Mouse (Mus musculus): Measurements from ENCODE around the gene Reep6. TPM values are rescaled to one million over a fixed set of nuclear protein-coding genes. Genes with fewer than 3 reads are reported as not detected.
"Not testable (repeated sequence)": the region's sequence is repeated elsewhere in the genome, so short reads cannot be mapped to it uniquely, and the experiment has no call there.

Reep6 gene
- polyA plus RNA-seq, 1 experiment from 2014 or later = 4.5 TPM

DNA sequence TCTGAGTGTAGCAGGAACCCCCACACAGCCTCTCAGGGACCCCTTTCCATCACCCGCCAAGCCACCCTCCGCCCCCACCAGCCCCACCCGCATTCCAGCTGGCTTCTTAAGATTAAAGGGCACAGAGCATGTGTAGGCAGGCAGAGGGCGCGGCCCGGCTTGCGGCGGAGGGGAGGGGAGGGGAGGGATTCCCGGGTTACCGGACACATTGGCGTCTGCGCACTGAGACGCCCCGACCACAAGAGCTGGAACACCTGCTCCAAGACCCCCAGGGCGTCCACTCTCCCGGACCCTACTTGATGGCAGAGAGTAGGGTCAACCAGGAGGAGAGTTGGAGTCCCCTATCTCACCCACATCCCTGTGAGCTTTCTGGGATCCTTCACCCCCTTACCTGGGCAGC lies 15.4 kb downstream of the Reep6 start:
- Histone ChIP-seq H3K27me3 (ENCODE audit: control insufficient read depth, insufficient read depth, low read length) (peaks cover 94% of the 10 kb centered on the region), H3K4me2 (ENCODE audit: low read depth, low read length) (peak overlapping the region; percentile 19), H3K4me3 (ENCODE audit: low read depth, low read length) (peak overlapping the region; percentile 14; the same call in 1 of the 2 replicates), H3K36me3 (replicated peaks; ENCODE audit: control insufficient read depth, insufficient read depth, low read depth, low read length) (no peaks in the 10 kb centered on the region), H3K27ac (replicated peaks; ENCODE audit: low read depth, low read length) (no peak overlapping the region), H3K9ac (replicated peaks; ENCODE audit: low read length) (no peak overlapping the region), H3K9me3 (replicated peaks; ENCODE audit: control insufficient read depth, low read length) (no peaks in the 10 kb centered on the region), H3K4me1 (ENCODE audit: control insufficient read depth, insufficient read depth, low read length) (peaks cover 6% of the 10 kb centered on the region)
- DNase-seq (ENCODE audit: low spot score) = no peak
- 1% methylated on average over 15 of the region's 16 CpGs for WGBS
- no peak for ATAC-seq (replicated peaks; ENCODE audit: insufficient number of reproducible peaks, low FRiP score, low TSS enrichment, low read depth)

DNA sequence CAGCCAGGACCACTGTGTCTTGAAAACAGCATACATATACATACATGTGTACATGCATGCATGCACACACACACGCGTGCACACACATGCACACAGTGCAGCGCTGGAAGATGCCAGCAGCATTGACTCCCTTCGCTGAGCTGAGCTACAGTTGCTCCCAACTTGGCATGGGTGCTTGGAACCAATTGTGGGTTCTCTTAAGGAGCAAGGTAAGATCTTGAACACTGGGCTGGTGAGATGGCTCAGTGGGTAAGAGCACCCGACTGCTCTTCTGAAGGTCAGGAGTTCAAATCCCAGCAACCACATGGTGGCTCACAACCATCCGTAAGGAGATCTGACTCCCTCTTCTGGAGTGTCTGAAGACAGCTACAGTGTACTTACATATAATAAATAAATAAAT lies 16.2 kb downstream of the Reep6 start:
- H3K4me1 ChIP-seq (ENCODE audit: control insufficient read depth, insufficient read depth, low read length); ATAC-seq (replicated peaks; ENCODE audit: insufficient number of reproducible peaks, low FRiP score, low TSS enrichment, low read depth); DNase-seq (ENCODE audit: low spot score); H3K9ac ChIP-seq (replicated peaks; ENCODE audit: low read length); H3K4me2 ChIP-seq (ENCODE audit: low read depth, low read length); H3K9me3 ChIP-seq (replicated peaks; ENCODE audit: control insufficient read depth, low read length); H3K27ac ChIP-seq (replicated peaks; ENCODE audit: low read depth, low read length); H3K36me3 ChIP-seq (replicated peaks; ENCODE audit: control insufficient read depth, insufficient read depth, low read depth, low read length); H3K4me3 ChIP-seq (ENCODE audit: low read depth, low read length): not testable (repeated sequence)
- H3K27me3 ChIP-seq (ENCODE audit: control insufficient read depth, insufficient read depth, low read length) = peaks cover 89% of the 10 kb centered on the region
- WGBS = 72% methylated on average over 5 of the region's 6 CpGs

DNA sequence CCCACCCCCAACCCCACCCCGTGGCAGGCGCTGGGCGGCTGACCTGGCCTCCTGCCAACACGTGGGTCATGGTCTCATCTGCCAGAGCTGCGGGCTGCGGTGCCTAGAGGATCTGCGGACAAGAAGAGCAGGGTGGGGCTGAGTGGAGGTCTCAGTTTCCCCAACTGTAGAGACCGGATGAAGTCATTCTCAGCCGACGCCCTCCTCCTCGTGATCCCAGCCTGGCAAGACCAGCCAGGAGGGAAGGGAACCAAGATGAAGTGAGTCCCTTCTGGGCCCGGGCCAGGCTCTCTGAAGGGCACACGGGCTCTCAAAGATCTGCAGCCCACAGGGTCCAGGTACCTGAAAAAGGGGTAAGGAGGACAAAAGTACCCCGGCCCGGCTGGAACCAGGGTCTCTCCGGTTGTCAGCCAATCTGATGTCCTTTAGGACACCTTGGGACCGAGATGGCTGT lies 17.8 kb downstream of the Reep6 start:
- H3K4me2 ChIP-seq (ENCODE audit: low read depth, low read length) = no peak overlapping the region
- no peak overlapping the region for H3K9ac ChIP-seq (replicated peaks; ENCODE audit: low read length)
- no peak overlapping the region for H3K27ac ChIP-seq (replicated peaks; ENCODE audit: low read depth, low read length)
- H3K4me1 ChIP-seq (ENCODE audit: control insufficient read depth, insufficient read depth, low read length) = peaks cover 6% of the 10 kb centered on the region
- ATAC-seq (replicated peaks; ENCODE audit: insufficient number of reproducible peaks, low FRiP score, low TSS enrichment, low read depth) (no peak), DNase-seq (ENCODE audit: low spot score) (no peak)
- no peaks in the 10 kb centered on the region for H3K36me3 ChIP-seq (replicated peaks; ENCODE audit: control insufficient read depth, insufficient read depth, low read depth, low read length)
- WGBS = 13% methylated on average over 17 of the region's 17 CpGs
- H3K9me3 ChIP-seq (replicated peaks; ENCODE audit: control insufficient read depth, low read length) = no peaks in the 10 kb centered on the region
- H3K4me3 ChIP-seq (ENCODE audit: low read depth, low read length) = no peak overlapping the region
- H3K27me3 ChIP-seq (ENCODE audit: control insufficient read depth, insufficient read depth, low read length) = peaks cover 83% of the 10 kb centered on the region

GRCm38 (mm10) chr10:80348244-80348781 lies 18.6 kb downstream of the Reep6 start, which contains the start of gene Adamtsl5:
Gene Adamtsl5, minus strand, starts transcription at chr10:80348412.
- peak; percentile 67 for DNase-seq (ENCODE audit: low spot score)
- H3K27ac ChIP-seq (replicated peaks; ENCODE audit: low read depth, low read length) = no peak within 1 kb of the TSS
- peak within 1 kb of the TSS; percentile 18; the same call in 1 of the 2 replicates for H3K4me3 ChIP-seq (ENCODE audit: low read depth, low read length)
- peak within 1 kb of the TSS; percentile 27 for H3K4me2 ChIP-seq (ENCODE audit: low read depth, low read length)
- no peak for ATAC-seq (replicated peaks; ENCODE audit: insufficient number of reproducible peaks, low FRiP score, low TSS enrichment, low read depth)
- H3K36me3 ChIP-seq (replicated peaks; ENCODE audit: control insufficient read depth, insufficient read depth, low read depth, low read length) = no peaks in the 10 kb centered on the region
- under 1% methylated on average over 42 of the region's 42 CpGs for WGBS
- H3K9me3 ChIP-seq (replicated peaks; ENCODE audit: control insufficient read depth, low read length) = no peaks in the 10 kb centered on the region
- no peak within 1 kb of the TSS for H3K9ac ChIP-seq (replicated peaks; ENCODE audit: low read length)
- H3K27me3 ChIP-seq (ENCODE audit: control insufficient read depth, insufficient read depth, low read length) = peaks cover 81% of the 10 kb centered on the region
- peaks cover 6% of the 10 kb centered on the region for H3K4me1 ChIP-seq (ENCODE audit: control insufficient read depth, insufficient read depth, low read length)

- H3K36me3 ChIP-seq (replicated peaks; ENCODE audit: control insufficient read depth, insufficient read depth, low read depth, low read length) = no peaks in the 10 kb centered on the region
- H3K27me3 ChIP-seq (ENCODE audit: control insufficient read depth, insufficient read depth, low read length) = peaks cover 74% of the 10 kb centered on the region
- ATAC-seq (replicated peaks; ENCODE audit: insufficient number of reproducible peaks, low FRiP score, low TSS enrichment, low read depth) = no peak
- no peak overlapping the region for H3K9ac ChIP-seq (replicated peaks; ENCODE audit: low read length)
- WGBS = 16% methylated on average over 24 of the region's 26 CpGs
- peak overlapping the region; percentile 4; the same call in 1 of the 2 replicates for H3K4me2 ChIP-seq (ENCODE audit: low read depth, low read length)
- no peaks in the 10 kb centered on the region for H3K9me3 ChIP-seq (replicated peaks; ENCODE audit: control insufficient read depth, low read length)
- no peak overlapping the region for H3K27ac ChIP-seq (replicated peaks; ENCODE audit: low read depth, low read length)
- peaks cover 6% of the 10 kb centered on the region for H3K4me1 ChIP-seq (ENCODE audit: control insufficient read depth, insufficient read depth, low read length)
- H3K4me3 ChIP-seq (ENCODE audit: low read depth, low read length) = no peak overlapping the region
- DNase-seq (ENCODE audit: low spot score) = no peak
These were observed 19.2 kb downstream of the Reep6 start for GRCm38 (mm10) chr10:80348981-80349380.

DNA sequence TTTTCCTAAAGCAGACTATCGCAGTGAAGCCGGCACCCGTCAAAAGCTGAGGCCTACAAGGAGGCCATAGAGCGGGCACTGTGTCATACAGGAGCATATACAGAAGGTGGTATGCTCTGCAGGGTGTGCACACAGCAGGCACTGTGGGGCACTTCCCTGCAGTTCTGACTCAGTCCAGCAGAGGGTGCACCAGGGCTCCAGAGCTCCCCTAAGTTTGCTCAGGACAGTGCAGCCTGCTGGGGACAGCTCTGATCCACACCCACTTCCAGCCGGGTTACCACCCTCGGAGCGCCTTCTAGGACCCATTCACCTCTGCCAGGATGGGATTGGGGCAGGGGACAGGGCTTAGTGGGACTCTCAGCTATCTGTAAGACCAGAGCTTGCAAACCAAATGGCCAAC lies 20.5 kb downstream of the Reep6 start:
- DNase-seq (ENCODE audit: low spot score) = peak; percentile 91
- H3K9me3 ChIP-seq (replicated peaks; ENCODE audit: control insufficient read depth, low read length) = no peaks in the 10 kb centered on the region
- no peaks in the 10 kb centered on the region for H3K36me3 ChIP-seq (replicated peaks; ENCODE audit: control insufficient read depth, insufficient read depth, low read depth, low read length)
- no peak overlapping the region for H3K4me3 ChIP-seq (ENCODE audit: low read depth, low read length)
- H3K4me1 ChIP-seq (ENCODE audit: control insufficient read depth, insufficient read depth, low read length) = peaks cover 6% of the 10 kb centered on the region
- H3K27ac ChIP-seq (replicated peaks; ENCODE audit: low read depth, low read length) = no peak overlapping the region
- H3K27me3 ChIP-seq (ENCODE audit: control insufficient read depth, insufficient read depth, low read length) = peaks cover 70% of the 10 kb centered on the region
- H3K4me2 ChIP-seq (ENCODE audit: low read depth, low read length) = no peak overlapping the region
- WGBS = 5% methylated on average over 7 of the region's 7 CpGs
- peak; percentile 61 for ATAC-seq (replicated peaks; ENCODE audit: insufficient number of reproducible peaks, low FRiP score, low TSS enrichment, low read depth)
- no peak overlapping the region for H3K9ac ChIP-seq (replicated peaks; ENCODE audit: low read length)

DNA sequence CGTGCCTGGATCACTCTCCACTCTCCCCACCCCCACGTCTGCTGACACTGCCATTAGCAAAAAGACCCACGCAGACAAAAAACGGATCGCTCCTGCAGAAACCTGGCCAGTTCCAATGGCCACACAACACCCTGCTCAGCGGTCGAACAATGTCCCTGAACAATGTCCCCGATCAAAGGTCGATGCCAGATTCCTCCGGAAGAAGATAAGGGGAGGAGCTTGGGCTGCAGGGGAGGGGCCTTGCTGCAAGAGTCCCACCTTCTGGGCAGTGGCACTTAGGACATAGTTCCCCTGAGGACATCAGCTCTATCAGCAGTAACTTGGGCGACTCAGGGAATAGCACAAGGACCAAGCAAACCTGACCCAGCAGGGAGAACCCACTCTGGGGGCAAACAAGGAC lies 22.1 kb downstream of the Reep6 start:
- no peak overlapping the region for H3K4me2 ChIP-seq (ENCODE audit: low read depth, low read length)
- H3K9me3 ChIP-seq (replicated peaks; ENCODE audit: control insufficient read depth, low read length) = no peaks in the 10 kb centered on the region
- WGBS = 23% methylated on average over 11 of the region's 11 CpGs
- H3K27ac ChIP-seq (replicated peaks; ENCODE audit: low read depth, low read length) = no peak overlapping the region
- H3K36me3 ChIP-seq (replicated peaks; ENCODE audit: control insufficient read depth, insufficient read depth, low read depth, low read length) = no peaks in the 10 kb centered on the region
- peaks cover 12% of the 10 kb centered on the region for H3K4me1 ChIP-seq (ENCODE audit: control insufficient read depth, insufficient read depth, low read length)
- DNase-seq (ENCODE audit: low spot score) (no peak), ATAC-seq (replicated peaks; ENCODE audit: insufficient number of reproducible peaks, low FRiP score, low TSS enrichment, low read depth) (no peak)
- H3K4me3 ChIP-seq (ENCODE audit: low read depth, low read length) = no peak overlapping the region
- no peak overlapping the region for H3K9ac ChIP-seq (replicated peaks; ENCODE audit: low read length)
- peaks cover 76% of the 10 kb centered on the region for H3K27me3 ChIP-seq (ENCODE audit: control insufficient read depth, insufficient read depth, low read length)

DNA sequence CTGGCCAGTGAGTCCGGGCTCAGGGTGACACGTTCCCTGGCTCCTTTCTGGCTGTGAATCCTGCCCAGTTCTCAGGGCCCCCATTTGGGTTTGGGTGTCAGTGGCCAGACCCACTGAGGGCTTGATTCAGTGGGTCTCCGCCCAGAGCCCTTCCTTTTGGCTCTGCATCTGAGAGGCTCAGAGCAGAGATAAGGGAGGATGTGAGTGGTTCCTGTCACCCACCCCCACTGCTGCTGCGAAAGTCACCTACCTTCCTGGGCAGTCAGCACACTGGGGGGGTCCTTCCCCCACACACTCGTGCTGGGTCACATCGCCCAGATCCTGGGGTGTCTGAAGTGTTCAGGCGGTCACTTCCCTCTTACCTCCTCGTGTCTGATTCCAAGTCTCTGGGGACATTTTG lies 23.0 kb downstream of the Reep6 start:
- no peak overlapping the region for H3K9ac ChIP-seq (replicated peaks; ENCODE audit: low read length)
- H3K27me3 ChIP-seq (ENCODE audit: control insufficient read depth, insufficient read depth, low read length) = peaks cover 76% of the 10 kb centered on the region
- no peak overlapping the region for H3K4me3 ChIP-seq (ENCODE audit: low read depth, low read length)
- no peaks in the 10 kb centered on the region for H3K9me3 ChIP-seq (replicated peaks; ENCODE audit: control insufficient read depth, low read length)
- no peaks in the 10 kb centered on the region for H3K36me3 ChIP-seq (replicated peaks; ENCODE audit: control insufficient read depth, insufficient read depth, low read depth, low read length)
- no peak for ATAC-seq (replicated peaks; ENCODE audit: insufficient number of reproducible peaks, low FRiP score, low TSS enrichment, low read depth)
- 60% methylated on average over 8 of the region's 8 CpGs for WGBS
- H3K4me1 ChIP-seq (ENCODE audit: control insufficient read depth, insufficient read depth, low read length) = peaks cover 12% of the 10 kb centered on the region
- no peak overlapping the region for H3K4me2 ChIP-seq (ENCODE audit: low read depth, low read length)
- H3K27ac ChIP-seq (replicated peaks; ENCODE audit: low read depth, low read length) = no peak overlapping the region
- DNase-seq (ENCODE audit: low spot score) = no peak
